Mouse (Mus musculus): ENCODE results near the gene Prkab1. TPM values are rescaled to one million over a fixed set of nuclear protein-coding genes. Genes with fewer than 3 reads are reported as not detected.
A peak's percentile ranks its signal among the peaks of the same experiment; 100 is the strongest.

The Prkab1 gene
- polyA plus RNA-seq, 1 experiment, result 32.7 TPM

GRCm38 (mm10) chr5:116009884-116010627 is 14.3 kb downstream of the Prkab1 start:
- Histone ChIP-seq H3K4me3 (ENCODE audit: insufficient read depth, low read length) (no peak overlapping the region), H3K27ac (ENCODE audit: insufficient read depth, low read length) (no peak overlapping the region), H3K4me1 (ENCODE audit: control insufficient read depth, insufficient read depth, low read length) (no peaks in the 10 kb centered on the region)
- TF ChIP-seq POLR2A (IDR thresholded peaks at IDR 0.05; ENCODE audit: extremely low read depth, insufficient read depth, low read length), result no peak
- TF ChIP-seq CTCF (IDR thresholded peaks at IDR 0.05; ENCODE audit: extremely low read depth, insufficient read depth, low read length), result no peak

DNA sequence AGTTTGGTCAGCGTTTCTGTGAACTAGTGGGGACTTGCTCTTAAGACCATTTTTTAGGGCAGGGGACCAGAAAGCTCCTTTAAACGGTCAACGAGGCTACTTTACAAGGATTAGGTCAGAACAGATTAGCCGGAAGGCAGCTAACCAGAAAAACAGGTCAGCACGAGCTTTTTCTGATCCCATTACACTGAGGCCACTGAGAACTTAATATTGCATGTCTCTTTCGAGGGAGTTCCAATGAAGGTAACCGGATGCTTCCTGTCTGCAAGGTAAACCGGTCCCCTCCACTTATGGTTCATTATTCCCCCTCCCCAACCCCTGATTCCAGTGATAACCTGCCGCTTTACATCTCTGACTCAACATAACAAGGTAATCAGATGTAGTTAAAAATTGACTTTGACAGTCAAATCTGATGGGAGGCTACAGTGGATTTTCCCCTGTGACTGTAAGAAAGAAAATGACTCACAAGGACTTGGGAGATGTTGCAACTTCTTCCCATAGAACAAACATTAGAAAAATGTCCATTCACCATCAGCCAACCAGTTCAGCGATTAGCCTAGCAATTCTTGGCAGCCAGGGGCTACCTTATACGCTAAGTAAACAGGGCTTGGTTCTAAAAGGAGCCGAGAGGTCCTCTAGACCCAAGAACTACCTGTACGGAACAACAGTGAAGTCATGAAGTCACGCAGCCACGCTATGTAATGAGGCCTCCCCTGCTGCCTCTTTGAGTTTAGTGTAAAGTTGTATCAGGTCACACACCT is 15.0 kb downstream of the Prkab1 start:
- Histone ChIP-seq H3K4me1 (ENCODE audit: control insufficient read depth, insufficient read depth, low read length) (no peaks in the 10 kb centered on the region), H3K27ac (ENCODE audit: insufficient read depth, low read length) (no peak overlapping the region), H3K4me3 (ENCODE audit: insufficient read depth, low read length) (no peak overlapping the region)
- TF ChIP-seq POLR2A (IDR thresholded peaks at IDR 0.05; ENCODE audit: extremely low read depth, insufficient read depth, low read length), result no peak
- TF ChIP-seq CTCF (IDR thresholded peaks at IDR 0.05; ENCODE audit: extremely low read depth, insufficient read depth, low read length), result no peak

GRCm38 (mm10) chr5:116007723-116008122 is 16.6 kb downstream of the Prkab1 start:
- TF ChIP-seq CTCF (IDR thresholded peaks at IDR 0.05; ENCODE audit: extremely low read depth, insufficient read depth, low read length), result no peak
- no peak for TF ChIP-seq POLR2A (IDR thresholded peaks at IDR 0.05; ENCODE audit: extremely low read depth, insufficient read depth, low read length)
- Histone ChIP-seq H3K4me1 (ENCODE audit: control insufficient read depth, insufficient read depth, low read length) (no peaks in the 10 kb centered on the region), H3K27ac (ENCODE audit: insufficient read depth, low read length) (no peak overlapping the region), H3K4me3 (ENCODE audit: insufficient read depth, low read length) (no peak overlapping the region)

DNA sequence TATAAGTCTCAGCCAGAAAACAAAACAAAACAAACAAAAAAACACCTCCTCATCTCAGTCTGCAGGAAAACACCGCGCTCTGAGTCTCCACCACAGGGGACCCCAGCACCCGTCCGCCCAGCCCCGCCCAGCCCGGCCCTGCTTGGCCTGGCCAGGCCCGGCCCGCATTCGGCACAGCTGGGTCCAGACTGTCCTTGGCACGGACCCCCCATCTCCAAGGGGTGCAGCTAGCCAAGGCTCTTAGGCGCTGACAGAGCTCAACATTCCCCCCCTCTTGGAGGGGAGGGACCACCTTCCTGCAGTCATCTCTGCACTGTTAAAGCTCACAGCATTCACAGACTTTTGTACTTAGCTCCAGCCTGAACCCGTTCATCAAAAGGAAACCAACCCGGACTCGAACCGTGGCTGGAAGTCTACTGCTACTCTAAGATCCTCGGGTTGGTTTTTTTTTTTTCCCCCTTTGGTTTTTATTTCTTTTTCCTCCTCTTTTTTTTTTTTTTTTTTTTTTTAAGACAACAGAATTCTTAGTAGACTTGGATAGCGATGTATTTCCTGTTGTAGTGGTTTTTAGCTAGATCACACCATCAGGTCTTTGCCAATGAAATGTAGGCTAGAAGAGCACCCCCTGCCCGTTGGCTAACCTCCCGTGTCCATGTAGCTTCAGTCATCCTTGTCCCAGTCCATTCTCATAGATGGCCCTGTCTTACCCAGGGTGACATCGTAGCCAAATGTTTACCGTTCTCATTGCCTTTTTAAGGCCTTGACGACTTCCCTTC is 17.8 kb downstream of the Prkab1 start:
- Histone ChIP-seq H3K4me1 (ENCODE audit: control insufficient read depth, insufficient read depth, low read length) (no peaks in the 10 kb centered on the region), H3K27ac (ENCODE audit: insufficient read depth, low read length) (no peak overlapping the region), H3K4me3 (ENCODE audit: insufficient read depth, low read length) (no peak overlapping the region)
- TF ChIP-seq CTCF (IDR thresholded peaks at IDR 0.05; ENCODE audit: extremely low read depth, insufficient read depth, low read length) (no peak), POLR2A (IDR thresholded peaks at IDR 0.05; ENCODE audit: extremely low read depth, insufficient read depth, low read length) (no peak)

GRCm38 (mm10) chr5:116004271-116004670 is 20.0 kb downstream of the Prkab1 start:
- H3K27ac ChIP-seq (ENCODE audit: insufficient read depth, low read length), result 0 out of 2 replicates have a peak overlapping the region, but pooled peaks have one; percentile 19
- 0 out of 2 replicates have a peak, but pooled peaks have one; percentile 3 for TF ChIP-seq POLR2A (IDR thresholded peaks at IDR 0.05; ENCODE audit: extremely low read depth, insufficient read depth, low read length)
- TF ChIP-seq CTCF (IDR thresholded peaks at IDR 0.05; ENCODE audit: extremely low read depth, insufficient read depth, low read length), result no peak
- no peak overlapping the region for H3K4me3 ChIP-seq (ENCODE audit: insufficient read depth, low read length)
- H3K4me1 ChIP-seq (ENCODE audit: control insufficient read depth, insufficient read depth, low read length), result no peaks in the 10 kb centered on the region

DNA sequence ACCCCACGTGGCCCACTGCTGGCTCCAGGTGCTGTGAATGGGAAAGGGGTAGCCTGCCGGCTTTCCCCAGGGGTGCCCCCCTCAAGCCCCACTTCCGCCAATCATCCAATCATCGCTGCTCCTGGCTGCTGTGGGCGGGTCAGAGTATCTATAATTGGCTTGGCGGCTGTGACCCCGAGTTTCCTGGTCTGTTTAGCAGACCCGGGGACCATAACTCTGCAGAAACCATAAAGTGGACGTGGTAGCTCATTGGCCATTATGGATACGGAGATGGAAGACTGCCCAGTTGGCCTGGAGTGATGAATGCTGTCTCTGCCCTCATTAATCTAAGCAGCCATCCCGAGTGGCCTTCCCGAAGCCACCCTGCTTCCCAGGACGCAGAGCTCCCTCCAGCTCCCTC is 20.5 kb downstream of the Prkab1 start:
- H3K27ac ChIP-seq (ENCODE audit: insufficient read depth, low read length), result 0 out of 2 replicates have a peak overlapping the region, but pooled peaks have one; percentile 19
- no peaks in the 10 kb centered on the region for H3K4me1 ChIP-seq (ENCODE audit: control insufficient read depth, insufficient read depth, low read length)
- H3K4me3 ChIP-seq (ENCODE audit: insufficient read depth, low read length), result no peak overlapping the region
- no peak for TF ChIP-seq CTCF (IDR thresholded peaks at IDR 0.05; ENCODE audit: extremely low read depth, insufficient read depth, low read length)
- TF ChIP-seq POLR2A (IDR thresholded peaks at IDR 0.05; ENCODE audit: extremely low read depth, insufficient read depth, low read length), result no peak

DNA sequence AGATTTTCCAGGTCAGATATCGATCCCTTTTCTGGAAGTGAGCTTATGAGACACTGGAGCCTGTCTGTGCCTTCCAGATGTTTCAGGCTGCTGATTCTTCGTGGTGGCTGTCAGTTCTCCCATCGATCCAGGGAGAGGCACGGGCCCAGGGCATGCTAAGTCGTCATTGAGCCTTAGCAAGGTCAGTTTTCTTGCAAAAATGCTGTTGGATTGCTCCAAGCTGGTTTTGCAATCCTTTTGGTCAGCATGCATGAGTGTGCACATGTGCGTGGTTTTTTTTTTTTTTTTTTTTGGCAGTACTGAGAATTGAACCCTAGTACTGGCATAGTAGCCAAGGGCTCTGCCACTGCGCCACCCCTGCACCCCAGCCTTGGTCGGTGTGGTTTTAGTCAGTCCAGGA is 21.2 kb downstream of the Prkab1 start:
- no peaks in the 10 kb centered on the region for H3K4me1 ChIP-seq (ENCODE audit: control insufficient read depth, insufficient read depth, low read length)
- no peak overlapping the region for H3K4me3 ChIP-seq (ENCODE audit: insufficient read depth, low read length)
- TF ChIP-seq POLR2A (IDR thresholded peaks at IDR 0.05; ENCODE audit: extremely low read depth, insufficient read depth, low read length) (no peak), CTCF (IDR thresholded peaks at IDR 0.05; ENCODE audit: extremely low read depth, insufficient read depth, low read length) (no peak)
- no peak overlapping the region for H3K27ac ChIP-seq (ENCODE audit: insufficient read depth, low read length)

GRCm38 (mm10) chr5:115997376-115997775 is 26.9 kb downstream of the Prkab1 start:
- no peak for TF ChIP-seq CTCF (IDR thresholded peaks at IDR 0.05; ENCODE audit: extremely low read depth, insufficient read depth, low read length)
- no peak for TF ChIP-seq POLR2A (IDR thresholded peaks at IDR 0.05; ENCODE audit: extremely low read depth, insufficient read depth, low read length)
- H3K4me3 ChIP-seq (ENCODE audit: insufficient read depth, low read length), result no peak overlapping the region
- no peaks in the 10 kb centered on the region for H3K4me1 ChIP-seq (ENCODE audit: control insufficient read depth, insufficient read depth, low read length)
- no peak overlapping the region for H3K27ac ChIP-seq (ENCODE audit: insufficient read depth, low read length)

DNA sequence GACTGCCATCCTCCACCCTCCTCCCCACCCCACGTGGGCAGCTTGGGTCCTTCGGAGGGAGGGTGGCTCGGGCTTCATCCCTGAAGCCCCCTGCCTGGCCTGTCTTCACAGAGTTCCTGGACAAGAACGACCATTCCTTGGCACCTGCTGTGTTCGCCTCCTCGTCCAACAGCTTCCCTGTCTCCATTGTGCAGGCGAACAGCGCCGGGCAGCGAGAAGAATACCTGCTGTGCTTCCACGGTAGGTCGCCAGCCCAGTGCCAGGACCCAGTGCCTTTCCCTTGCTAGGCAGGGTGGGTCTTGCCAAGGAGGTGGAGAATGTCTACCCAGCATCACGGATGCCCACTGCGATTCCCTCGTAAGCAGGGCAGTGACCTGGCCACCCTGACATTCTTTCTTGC is 30.2 kb downstream of the Prkab1 start:
- H3K27ac ChIP-seq (ENCODE audit: insufficient read depth, low read length), result no peak overlapping the region
- no peaks in the 10 kb centered on the region for H3K4me1 ChIP-seq (ENCODE audit: control insufficient read depth, insufficient read depth, low read length)
- H3K4me3 ChIP-seq (ENCODE audit: insufficient read depth, low read length), result no peak overlapping the region
- TF ChIP-seq CTCF (IDR thresholded peaks at IDR 0.05; ENCODE audit: extremely low read depth, insufficient read depth, low read length), result no peak
- no peak for TF ChIP-seq POLR2A (IDR thresholded peaks at IDR 0.05; ENCODE audit: extremely low read depth, insufficient read depth, low read length)
